Mouse (Mus musculus): ENCODE measurements around the gene Gpr35.

Gpr35 gene

GRCm38 (mm10) chr1:92950607-92951006 is at the start of gene Gpr35:
Gene Gpr35 (plus strand): TSS chr1:92950865.
- DNase-seq (ENCODE audit: low spot score), result no peak

GRCm38 (mm10) chr1:92902786-92903185 is 47.9 kb upstream of the Gpr35 start, which contains the start of gene Ankmy1:
Gene Ankmy1 (minus strand): TSS chr1:92902906.
- DNase-seq (ENCODE audit: low spot score), result peak; percentile 65

GRCm38 (mm10) chr1:92903627-92904026 is 47.0 kb upstream of the Gpr35 start:
- no peak for DNase-seq (ENCODE audit: low spot score)

- DNase-seq (ENCODE audit: low spot score), result no peak
Measured at GRCm38 (mm10) chr1:92905703-92906310, 44.9 kb upstream of the Gpr35 start.

- DNase-seq (ENCODE audit: low spot score), result peak; percentile 87
Measured at GRCm38 (mm10) chr1:92906779-92907631, 43.7 kb upstream of the Gpr35 start, which contains the start of gene Dusp28. Gene Dusp28 (plus strand): TSS chr1:92906981.

GRCm38 (mm10) chr1:92907632-92908360 is 42.9 kb upstream of the Gpr35 start:
- no peak for DNase-seq (ENCODE audit: low spot score)

- DNase-seq (ENCODE audit: low spot score), result no peak
Measured at GRCm38 (mm10) chr1:92908664-92909063, 42.0 kb upstream of the Gpr35 start.

- DNase-seq (ENCODE audit: low spot score), result no peak
Measured at GRCm38 (mm10) chr1:92909068-92909467, 41.6 kb upstream of the Gpr35 start.

- DNase-seq (ENCODE audit: low spot score), result peak; percentile 73
Measured at GRCm38 (mm10) chr1:92910239-92910885, 40.3 kb upstream of the Gpr35 start, which contains the start of gene Rnpepl1. Gene Rnpepl1 (plus strand): TSS chr1:92910783.

GRCm38 (mm10) chr1:92910925-92911720 is 39.5 kb upstream of the Gpr35 start:
- peak; percentile 69 for DNase-seq (ENCODE audit: low spot score)

- DNase-seq (ENCODE audit: low spot score), result no peak
Measured at GRCm38 (mm10) chr1:92911721-92912138, 38.9 kb upstream of the Gpr35 start.

GRCm38 (mm10) chr1:92912286-92912685 is 38.4 kb upstream of the Gpr35 start:
- DNase-seq (ENCODE audit: low spot score), result no peak

- DNase-seq (ENCODE audit: low spot score), result no peak
Measured at GRCm38 (mm10) chr1:92914239-92914638, 36.4 kb upstream of the Gpr35 start.

- no peak for DNase-seq (ENCODE audit: low spot score)
Measured at GRCm38 (mm10) chr1:92914993-92915392, 35.7 kb upstream of the Gpr35 start.

GRCm38 (mm10) chr1:92916725-92917124 is 33.9 kb upstream of the Gpr35 start:
- DNase-seq (ENCODE audit: low spot score), result no peak

- no peak for DNase-seq (ENCODE audit: low spot score)
Measured at GRCm38 (mm10) chr1:92919151-92919550, 31.5 kb upstream of the Gpr35 start.

GRCm38 (mm10) chr1:92919775-92920174 is 30.9 kb upstream of the Gpr35 start:
- no peak for DNase-seq (ENCODE audit: low spot score)

GRCm38 (mm10) chr1:92920474-92921200 is 30.0 kb upstream of the Gpr35 start:
- DNase-seq (ENCODE audit: low spot score), result no peak

GRCm38 (mm10) chr1:92921496-92921895 is 29.2 kb upstream of the Gpr35 start:
- no peak for DNase-seq (ENCODE audit: low spot score)

GRCm38 (mm10) chr1:92930171-92930706 is 20.4 kb upstream of the Gpr35 start:
- DNase-seq (ENCODE audit: low spot score), result no peak
